Mouse (Mus musculus) MEL (cell line): ENCODE measurements around the gene Foxj1. TPM values are rescaled to one million over a fixed set of nuclear protein-coding genes. Genes with fewer than 3 reads are reported as not detected.
A peak's percentile ranks its signal among the peaks of the same experiment; 100 is the strongest.

Source experiments
- DNase-seq: peaks from one replicate; pipeline ENCODE4 v3.0.0; 2011; ENCODE audit warnings: low read depth, low spot score
- H3K27ac ChIP-seq: 2 replicates; pipeline ENCODE4 v1.5.1; 2012; ENCODE audit warnings: low read depth, mild to moderate bottlenecking, control low read depth, low read length, moderate library complexity; ENCODE audit not compliant: control insufficient read depth
- H3K27me3 ChIP-seq, 2 experiments: fragments of 150-350 bp in 1 of 2; sonication (generic) in 1 of 2; 2 replicates each; pipeline ENCODE4 v1.6.1; 2012; ENCODE audit warnings: low read length in 2 of 2, mild to moderate bottlenecking in 2 of 2, improper control_type of control experiment in 1 of 2, moderate library complexity in 1 of 2; ENCODE audit not compliant: insufficient read depth in 2 of 2, control insufficient read depth in 1 of 2
- H3K36me3 ChIP-seq, 2 experiments: 2 replicates each; pipeline ENCODE4 v1.6.1; 2012 to 2014; ENCODE audit warnings: low read length in 2 of 2, improper control_type of control experiment in 1 of 2, inconsistent platforms in 1 of 2, mild to moderate bottlenecking in 1 of 2; ENCODE audit not compliant: insufficient read depth in 2 of 2, control insufficient read depth in 1 of 2
- H3K4me1 ChIP-seq, 2 experiments: fragments of 150-350 bp in 1 of 2; sonication (generic) in 1 of 2; 2 replicates each; pipeline ENCODE4 v1.6.1; 2012; ENCODE audit warnings: low read length in 2 of 2, improper control_type of control experiment in 1 of 2, mild to moderate bottlenecking in 1 of 2; ENCODE audit not compliant: insufficient read depth in 2 of 2, control insufficient read depth in 1 of 2
- H3K4me3 ChIP-seq, 2 experiments: fragments of 150-350 bp in 1 of 2; sonication (generic) in 1 of 2; 2 replicates each; pipeline ENCODE4 v1.5.1; 2012; ENCODE audit warnings: low read depth in 2 of 2, low read length in 2 of 2, mild to moderate bottlenecking in 2 of 2, moderate library complexity in 2 of 2, control low read depth in 1 of 2, improper control_type of control experiment in 1 of 2; ENCODE audit not compliant: control insufficient read depth in 1 of 2, insufficient read depth in 1 of 2
- H3K79me2 ChIP-seq: 2 replicates; pipeline ENCODE4 v1.6.1; 2012; ENCODE audit warnings: mild to moderate bottlenecking, low read length, moderate library complexity; ENCODE audit not compliant: control insufficient read depth, poor library complexity, insufficient read depth
- H3K9ac ChIP-seq: 2 replicates; pipeline ENCODE4 v1.6.1; 2012; ENCODE audit warnings: low read depth, mild to moderate bottlenecking, control low read depth, low read length, moderate library complexity; ENCODE audit not compliant: control insufficient read depth, poor library complexity, severe bottlenecking
- H3K9me3 ChIP-seq: fragments of 150-350 bp; sonication (generic); replicated peaks from 2 replicates; pipeline ENCODE4 v1.6.1; 2012; ENCODE audit warnings: mild to moderate bottlenecking, low read length, improper control_type of control experiment, moderate library complexity; ENCODE audit not compliant: insufficient read depth
- CHD1 ChIP-seq: IDR thresholded peaks from 2 replicates; pipeline ENCODE4 v1.6.1; 2012; ENCODE audit warnings: low read depth, mild to moderate bottlenecking, inconsistent platforms, low read length, improper control_type of control experiment
- CHD2 ChIP-seq: IDR thresholded peaks from 2 replicates; pipeline ENCODE4 v1.6.1; 2011; ENCODE audit warnings: low read length, improper control_type of control experiment
- ELF1 ChIP-seq: IDR thresholded peaks from 2 replicates; pipeline ENCODE4 v1.6.1; 2014; ENCODE audit warnings: low read depth, mild to moderate bottlenecking, inconsistent platforms, low read length, improper control_type of control experiment, moderate library complexity
- EP300 ChIP-seq, 2 experiments: IDR thresholded peaks; 2 replicates each; pipeline ENCODE4 v1.6.1; 2011; ENCODE audit warnings: improper control_type of control experiment in 2 of 2, low read length in 2 of 2, low read depth in 1 of 2, mild to moderate bottlenecking in 1 of 2
- ETS1 ChIP-seq: IDR thresholded peaks from 2 replicates; pipeline ENCODE4 v1.6.1; 2012; ENCODE audit warnings: low read depth, mild to moderate bottlenecking, inconsistent platforms, low read length, improper control_type of control experiment, moderate library complexity
- GABPA ChIP-seq: IDR thresholded peaks from 2 replicates; pipeline ENCODE4 v1.6.1; 2012; ENCODE audit warnings: low read depth, mild to moderate bottlenecking, inconsistent platforms, low read length, improper control_type of control experiment, moderate library complexity
- GATA1 ChIP-seq: IDR thresholded peaks from 2 replicates; pipeline ENCODE4 v1.6.1; 2011; ENCODE audit warnings: low read depth, low read length, improper control_type of control experiment
- KAT2A ChIP-seq: conservative IDR thresholded peaks from 2 replicates; pipeline ENCODE4 v1.6.1; 2012; ENCODE audit warnings: low read depth, low read length, improper control_type of control experiment, inconsistent platforms
- MAFK ChIP-seq: IDR thresholded peaks from 2 replicates; pipeline ENCODE4 v1.6.1; 2011; ENCODE audit warnings: low read depth, mild to moderate bottlenecking, low read length, improper control_type of control experiment, borderline replicate concordance
- MAZ ChIP-seq: IDR thresholded peaks from 2 replicates; pipeline ENCODE4 v1.6.1; 2012; ENCODE audit warnings: low read depth, mild to moderate bottlenecking, inconsistent platforms, low read length, improper control_type of control experiment
- MEF2A ChIP-seq: IDR thresholded peaks from 2 replicates; pipeline ENCODE4 v1.6.1; 2014; ENCODE audit warnings: low read depth, mild to moderate bottlenecking, inconsistent platforms, low read length, improper control_type of control experiment; ENCODE audit not compliant: poor library complexity, insufficient replicate concordance, severe bottlenecking; ENCODE audit errors: extremely low read depth
- MYB ChIP-seq: IDR thresholded peaks from 2 replicates; pipeline ENCODE4 v1.6.1; 2011; ENCODE audit warnings: mild to moderate bottlenecking, low read depth, low read length, improper control_type of control experiment
- NELFE ChIP-seq: IDR thresholded peaks from 2 replicates; pipeline ENCODE4 v1.6.1; 2011; ENCODE audit warnings: low read depth, low read length, improper control_type of control experiment
- NRF1 ChIP-seq: IDR thresholded peaks from 2 replicates; pipeline ENCODE4 v1.6.1; 2014; ENCODE audit warnings: low read depth, mild to moderate bottlenecking, inconsistent platforms, low read length, improper control_type of control experiment, moderate library complexity; ENCODE audit not compliant: poor library complexity, insufficient read depth, severe bottlenecking
- POLR2A ChIP-seq, 2 experiments: IDR thresholded peaks; 2 replicates each; pipeline ENCODE4 v1.6.1; 2011 to 2012; ENCODE audit warnings: low read length in 2 of 2, mild to moderate bottlenecking in 2 of 2, control low read depth in 1 of 2, improper control_type of control experiment in 1 of 2, low read depth in 1 of 2, moderate library complexity in 1 of 2; ENCODE audit not compliant: control insufficient read depth in 1 of 2, insufficient read depth in 1 of 2, poor library complexity in 1 of 2
- POLR2AphosphoS2 ChIP-seq: IDR thresholded peaks from 2 replicates; pipeline ENCODE4 v1.6.1; 2011; ENCODE audit warnings: low read length, improper control_type of control experiment
- POLR2AphosphoS5 ChIP-seq: IDR thresholded peaks from 2 replicates; pipeline ENCODE4 v1.6.1; 2012; ENCODE audit warnings: low read depth, borderline replicate concordance, mild to moderate bottlenecking, inconsistent platforms, low read length, moderate library complexity, mixed read lengths
- RAD21 ChIP-seq: IDR thresholded peaks from 2 replicates; pipeline ENCODE4 v1.6.1; 2011; ENCODE audit warnings: mild to moderate bottlenecking, low read depth, low read length, improper control_type of control experiment
- SIN3A ChIP-seq: IDR thresholded peaks from 2 replicates; pipeline ENCODE4 v1.6.1; 2012; ENCODE audit warnings: low read length, improper control_type of control experiment, inconsistent platforms
- TAL1 ChIP-seq: IDR thresholded peaks from 2 replicates; pipeline ENCODE4 v1.6.1; 2012; ENCODE audit warnings: mild to moderate bottlenecking, inconsistent platforms, low read length, moderate library complexity, mixed read lengths
- TBP ChIP-seq: IDR thresholded peaks from 2 replicates; pipeline ENCODE4 v1.8.0; 2011; ENCODE audit warnings: low read depth, low read length, improper control_type of control experiment
- TCF12 ChIP-seq: IDR thresholded peaks from 2 replicates; pipeline ENCODE4 v1.6.1; 2014; ENCODE audit warnings: low read depth, mild to moderate bottlenecking, inconsistent platforms, low read length, improper control_type of control experiment, moderate library complexity
- UBTF ChIP-seq: IDR thresholded peaks from 2 replicates; pipeline ENCODE4 v1.6.1; 2012; ENCODE audit warnings: low read depth, mild to moderate bottlenecking, inconsistent platforms, low read length, improper control_type of control experiment, moderate library complexity, borderline replicate concordance; ENCODE audit not compliant: insufficient read depth
- USF1 ChIP-seq: IDR thresholded peaks from 2 replicates; pipeline ENCODE4 v1.6.1; 2014; ENCODE audit warnings: low read depth, mild to moderate bottlenecking, inconsistent platforms, low read length, improper control_type of control experiment, moderate library complexity
- USF2 ChIP-seq, 2 experiments: IDR thresholded peaks; 2 replicates each; pipeline ENCODE4 v1.6.1; 2011 to 2012; ENCODE audit warnings: improper control_type of control experiment in 2 of 2, low read length in 2 of 2, borderline replicate concordance in 1 of 2, inconsistent platforms in 1 of 2, low read depth in 1 of 2, mild to moderate bottlenecking in 1 of 2; ENCODE audit not compliant: insufficient read depth in 1 of 2
- ZC3H11A ChIP-seq: IDR thresholded peaks from 2 replicates; pipeline ENCODE4 v1.6.1; 2012; ENCODE audit warnings: low read depth, mild to moderate bottlenecking, inconsistent platforms, low read length, improper control_type of control experiment
- ZKSCAN1 ChIP-seq: IDR thresholded peaks from 2 replicates; pipeline ENCODE4 v1.6.1; 2012; ENCODE audit warnings: low read depth, mild to moderate bottlenecking, inconsistent platforms, low read length, improper control_type of control experiment, moderate library complexity
- ZNF384 ChIP-seq: IDR thresholded peaks from 2 replicates; pipeline ENCODE4 v1.6.1; 2012; ENCODE audit warnings: low read depth, mild to moderate bottlenecking, inconsistent platforms, low read length, improper control_type of control experiment
- polyA plus RNA-seq, 2 experiments: library from polyadenylated mRNA; stranded (reverse) in 1 of 2; unstranded in 1 of 2; fragments of >175 nt in 1 of 2; fragments of >200 nt in 1 of 2; gene quantifications; 2 replicates each; pipeline versions ENCODE4 v1.2.1 to v1.2.4; 2012; ENCODE audit warnings: low replicate concordance in 2 of 2, low read depth in 1 of 2; ENCODE audit not compliant: insufficient read length in 2 of 2, insufficient read depth in 1 of 2, missing spikeins in 1 of 2
- total RNA-seq: library from RNA; depleted of rRNA; stranded (reverse); fragments of 300-350 nt; gene quantifications from 2 replicates; pipeline ENCODE4 v1.2.3, GENCODE M21; 2012

Gene Foxj1
- total and polyA plus RNA-seq, 3 experiments, result 0.07 to 0.08 TPM; not detected in 1

GRCm38 (mm10) chr11:116326963-116327603 is 8.1 kb downstream of the Foxj1 start:
- H3K9ac ChIP-seq, result no peak overlapping the region
- H3K79me2 ChIP-seq, result no peaks in the 10 kb centered on the region
- no peaks in the 10 kb centered on the region for H3K9me3 ChIP-seq
- no peak overlapping the region for H3K4me3 ChIP-seq
- no peaks in the 10 kb centered on the region for H3K36me3 ChIP-seq
- no peak for DNase-seq
- 0 out of 4 replicates have a peak, but pooled peaks cover 0 to 2% of the 10 kb centered on the region in 2 experiments for H3K4me1 ChIP-seq
- peaks cover 0 to 1% of the 10 kb centered on the region in 2 experiments; a peak in 1 of 4 replicates for H3K27me3 ChIP-seq
- no peak overlapping the region for H3K27ac ChIP-seq
- no peak for TF ChIP-seq UBTF

GRCm38 (mm10) chr11:116318719-116319659 is 16.2 kb downstream of the Foxj1 start:
- no peaks in the 10 kb centered on the region; a peak in 1 of 4 replicates for H3K27me3 ChIP-seq
- peak overlapping the region; percentile 62 for H3K9ac ChIP-seq
- H3K4me3 ChIP-seq, result peak overlapping the region; percentile 44 to 66
- H3K27ac ChIP-seq, result no peak overlapping the region
- peaks cover 3 to 7% of the 10 kb centered on the region in 2 experiments; a peak in 1 of 4 replicates for H3K4me1 ChIP-seq
- peak; percentile 91 for DNase-seq
- no peaks in the 10 kb centered on the region for H3K36me3 ChIP-seq
- H3K79me2 ChIP-seq, result no peaks in the 10 kb centered on the region
- no peaks in the 10 kb centered on the region for H3K9me3 ChIP-seq
- TF ChIP-seq NRF1, result no peak
- TF ChIP-seq TBP, result no peak
- TF ChIP-seq POLR2AphosphoS5, result no peak
- no peak for TF ChIP-seq CHD2
- TF ChIP-seq USF1, result no peak
- TF ChIP-seq POLR2A (IDR thresholded peaks at IDR 0.05; ENCODE audit: control insufficient read depth in 1 of 2, insufficient read depth in 1 of 2, low read depth in 1 of 2, low read length in 2 of 2, poor library complexity in 1 of 2), result no peak; a peak in 2 of 4 replicates
- TF ChIP-seq MYB, result no peak
- TF ChIP-seq CHD1, result no peak
- peak; percentile 62; the same call in 1 of the 2 replicates for TF ChIP-seq MAZ
- peak; percentile 96 for TF ChIP-seq ZC3H11A
- no peak for TF ChIP-seq GABPA
- no peak for TF ChIP-seq MAFK
- TF ChIP-seq KAT2A, result no peak
- TF ChIP-seq TAL1, result no peak
- peak; percentile 58 for TF ChIP-seq ELF1
- TF ChIP-seq NELFE, result no peak
- TF ChIP-seq ZKSCAN1, result no peak
- no peak for TF ChIP-seq ETS1
- no peak for TF ChIP-seq SIN3A
- no peak for TF ChIP-seq EP300 (IDR thresholded peaks at IDR 0.05; ENCODE audit: low read depth in 1 of 2, low read length in 2 of 2)
- peak; percentile 96 for TF ChIP-seq RAD21
- TF ChIP-seq ZNF384, result no peak
- no peak for TF ChIP-seq GATA1
- TF ChIP-seq TCF12, result 0 out of 2 replicates have a peak, but pooled peaks have one; percentile 3
- TF ChIP-seq USF2 (IDR thresholded peaks at IDR 0.05; ENCODE audit: borderline replicate concordance in 1 of 2, insufficient read depth in 1 of 2, low read depth in 1 of 2, low read length in 2 of 2), result no peak
- TF ChIP-seq MEF2A, result no peak
- no peak for TF ChIP-seq POLR2AphosphoS2
